Mouse (Mus musculus) frontal cortex, postnatal 14 days (tissue): ENCODE results near the gene Maff.

ENCODE experiments used
- DNase-seq, 2 experiments: peaks; one replicate each; pipeline ENCODE4 v3.0.0; 2022; ENCODE audit warnings: low spot score in 2 of 2

The Maff gene

GRCm38 (mm10) chr15:79395281-79395680, 48.9 kb downstream of the Maff start:
- no peak for DNase-seq

- DNase-seq: no peak
These were observed 50.3 kb downstream of the Maff start for GRCm38 (mm10) chr15:79396736-79397135.

GRCm38 (mm10) chr15:79399231-79400052, 53.0 kb downstream of the Maff start:
- no peak for DNase-seq

GRCm38 (mm10) chr15:79400134-79400974, 53.9 kb downstream of the Maff start:
- DNase-seq: no peak

GRCm38 (mm10) chr15:79400975-79401365, 54.5 kb downstream of the Maff start:
- no peak for DNase-seq

GRCm38 (mm10) chr15:79402176-79402575, 55.8 kb downstream of the Maff start:
- DNase-seq: no peak

- peak; percentile 74 to 77 for DNase-seq
These were observed 56.7 kb downstream of the Maff start, which contains the start of gene Tmem184b for GRCm38 (mm10) chr15:79402836-79403762. Gene Tmem184b (minus strand): TSS chr15:79403569.

GRCm38 (mm10) chr15:79403763-79404210, 57.4 kb downstream of the Maff start:
- no peak for DNase-seq

GRCm38 (mm10) chr15:79404277-79404676, 57.9 kb downstream of the Maff start:
- no peak for DNase-seq

- no peak for DNase-seq
These were observed 60.1 kb downstream of the Maff start for GRCm38 (mm10) chr15:79406564-79406963.
